Mouse (Mus musculus) embryonic facial prominence, embryonic 11.5 days (tissue): ENCODE data around the gene Haus4. TPM values are rescaled to one million over a fixed set of nuclear protein-coding genes. Genes with fewer than 3 reads are reported as not detected.

ENCODE experiments used
- ATAC-seq: fragments of 200-750 bp; cut with Nextera tagmentation; replicated peaks from 2 replicates; pipeline ENCODE4 v1.8.0; 2017; ENCODE audit warnings: low read depth; ENCODE audit not compliant: insufficient number of reproducible peaks, low FRiP score, low TSS enrichment
- DNase-seq: peaks from one replicate; pipeline ENCODE4 v3.0.0-alpha.2; 2015; ENCODE audit warnings: low spot score
- H3K27ac ChIP-seq: fragments of 300-500 bp; sonication (generic); replicated peaks from 2 replicates; pipeline ENCODE4 v1.5.1; 2014; ENCODE audit warnings: mild to moderate bottlenecking, low read depth, low read length, control low read depth
- H3K27me3 ChIP-seq: fragments of 300-500 bp; sonication (generic); 2 replicates; pipeline ENCODE4 v1.6.1; 2014; ENCODE audit warnings: mild to moderate bottlenecking, low read length, moderate library complexity, mixed read lengths; ENCODE audit not compliant: control insufficient read depth, insufficient read depth
- H3K36me3 ChIP-seq: fragments of 300-500 bp; sonication (generic); replicated peaks from 2 replicates; pipeline ENCODE4 v1.6.1; 2014; ENCODE audit warnings: low read depth, mild to moderate bottlenecking, low read length, moderate library complexity, mixed read lengths; ENCODE audit not compliant: control insufficient read depth, insufficient read depth
- H3K4me1 ChIP-seq: fragments of 300-500 bp; sonication (generic); 2 replicates; pipeline ENCODE4 v1.6.1; 2014; ENCODE audit warnings: low read length, mixed read lengths; ENCODE audit not compliant: control insufficient read depth, insufficient read depth
- H3K4me2 ChIP-seq: fragments of 300-500 bp; sonication (generic); 2 replicates; pipeline ENCODE4 v1.6.1; 2014; ENCODE audit warnings: low read depth, mild to moderate bottlenecking, control low read depth, low read length, moderate library complexity
- H3K4me3 ChIP-seq: fragments of 300-500 bp; sonication (generic); 2 replicates; pipeline ENCODE4 v1.5.1; 2014; ENCODE audit warnings: low read depth, low read length, control low read depth
- H3K9ac ChIP-seq: fragments of 300-500 bp; sonication (generic); replicated peaks from 2 replicates; pipeline ENCODE4 v1.6.1; 2014; ENCODE audit warnings: mild to moderate bottlenecking, control low read depth, low read length
- H3K9me3 ChIP-seq: fragments of 300-500 bp; sonication (generic); replicated peaks from 2 replicates; pipeline ENCODE4 v1.6.1; 2016; ENCODE audit warnings: mild to moderate bottlenecking, low read length, inconsistent platforms, mixed read lengths; ENCODE audit not compliant: control insufficient read depth
- WGBS: fragments of 180-500 bp; shearing (Covaris S2); extraction: QIAGEN DNeasy Blood & Tissue Kit; methylation state at CpG from one replicate; pipeline ENCODE4 v1.1.7; 2014; 5-methylcytosine and 5-hydroxymethylcytosine counted together
- polyA plus RNA-seq: library from polyadenylated mRNA; unstranded; fragments of >200 nt; fragmentation: Nextera tagmentation; extraction: Ambion mirVana; gene quantifications from 2 replicates; pipeline ENCODE4 v1.2.1, GENCODE M21; 2014

Gene Haus4
- polyA plus RNA-seq, 1 experiment from 2014 or later = 43.4 TPM

DNA sequence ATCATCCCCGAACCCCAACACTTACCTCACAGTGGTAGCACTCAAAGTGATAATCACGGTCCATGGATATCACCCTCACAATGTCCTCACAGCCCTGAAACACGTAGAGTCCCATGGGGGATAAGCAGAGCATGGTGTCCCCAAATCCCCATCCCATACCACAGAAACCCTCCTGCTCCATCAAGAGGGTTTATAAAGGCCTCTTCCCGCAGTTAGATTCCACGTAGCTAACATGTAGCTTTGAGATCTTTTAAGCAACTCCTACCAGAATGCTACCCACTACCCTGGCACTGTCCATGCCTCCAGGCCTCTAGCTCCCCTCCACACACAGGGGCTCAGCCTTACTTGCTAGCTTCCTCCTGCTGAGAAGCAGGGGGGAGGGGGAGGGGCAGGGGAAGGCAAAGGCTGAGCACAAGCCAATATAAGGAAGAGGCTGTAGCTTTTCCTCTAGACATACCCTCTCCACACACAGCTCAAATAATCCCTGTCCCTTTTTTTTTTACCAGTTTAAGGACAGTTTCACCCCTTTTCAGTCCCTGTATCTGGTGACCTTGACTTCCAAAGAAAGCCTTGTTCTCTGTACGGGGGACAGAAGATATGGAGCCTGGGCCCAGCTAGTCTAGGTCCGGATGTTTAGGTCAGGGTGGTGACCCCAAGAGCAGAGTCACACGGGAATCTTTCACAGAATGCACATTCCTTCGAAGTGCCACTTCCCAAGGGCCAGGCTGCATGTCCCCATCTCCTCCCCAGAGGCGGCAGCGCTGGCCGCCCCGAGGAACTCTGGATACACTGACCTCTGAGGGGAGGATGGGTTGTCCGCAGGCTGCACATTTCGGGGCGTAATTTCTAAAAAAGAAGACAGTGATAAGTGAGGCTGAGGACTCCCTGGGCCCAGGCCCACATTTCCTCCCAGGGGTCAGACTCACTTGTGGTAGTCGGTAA is 15.3 kb upstream of the Haus4 start:
- H3K9me3 ChIP-seq = no peaks in the 10 kb centered on the region
- peak overlapping the region; percentile 10; the same call in 1 of the 2 replicates for H3K4me2 ChIP-seq
- H3K4me1 ChIP-seq = peaks cover 16% of the 10 kb centered on the region
- no peaks in the 10 kb centered on the region for H3K27me3 ChIP-seq
- no peak overlapping the region for H3K4me3 ChIP-seq
- 46% methylated on average over 17 of the region's 17 CpGs for WGBS
- DNase-seq (no peak), ATAC-seq (no peak; the same call in 1 of the 2 replicates)
- H3K9ac ChIP-seq = no peak overlapping the region
- no peak overlapping the region for H3K27ac ChIP-seq
- peaks cover 13% of the 10 kb centered on the region for H3K36me3 ChIP-seq

DNA sequence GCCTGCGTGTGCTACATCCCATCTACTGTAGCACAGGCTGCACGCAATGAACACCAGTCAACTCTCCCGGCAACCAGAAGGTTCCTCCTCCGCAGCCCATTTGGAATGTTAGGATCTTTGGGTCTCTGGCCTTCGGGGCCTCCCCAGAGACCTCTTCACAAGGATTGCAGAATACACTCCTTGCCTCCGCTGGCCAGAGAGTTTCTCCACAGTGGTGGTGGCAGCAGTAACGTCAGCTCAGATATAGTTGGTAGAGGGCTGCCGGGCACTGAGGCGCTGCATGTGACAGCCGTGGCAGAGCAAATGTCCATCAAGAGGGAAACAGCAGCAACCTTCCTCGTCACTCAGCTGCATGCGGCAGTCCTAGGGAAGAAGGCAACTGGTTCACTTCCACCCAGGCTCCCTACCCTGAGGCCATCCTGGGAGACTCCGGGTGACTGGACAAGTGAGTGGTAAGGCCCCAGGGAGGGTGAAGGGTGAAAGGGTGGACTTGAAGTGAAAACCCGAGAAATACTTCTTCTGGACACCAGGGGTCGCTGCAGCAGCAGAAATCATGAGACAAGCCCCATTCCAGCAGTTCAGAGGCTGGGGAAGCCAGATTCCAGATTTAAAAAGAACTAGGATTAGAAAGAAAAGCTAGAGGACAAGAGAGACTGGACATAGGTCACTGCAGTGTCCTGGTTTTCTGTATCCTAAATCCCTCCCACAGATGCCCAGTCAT is 14.4 kb upstream of the Haus4 start:
- 73% methylated on average over 15 of the region's 15 CpGs for whole genome bisulfite sequencing
- no peak for ATAC-seq
- peaks cover 13% of the 10 kb centered on the region for H3K36me3 ChIP-seq

DNA sequence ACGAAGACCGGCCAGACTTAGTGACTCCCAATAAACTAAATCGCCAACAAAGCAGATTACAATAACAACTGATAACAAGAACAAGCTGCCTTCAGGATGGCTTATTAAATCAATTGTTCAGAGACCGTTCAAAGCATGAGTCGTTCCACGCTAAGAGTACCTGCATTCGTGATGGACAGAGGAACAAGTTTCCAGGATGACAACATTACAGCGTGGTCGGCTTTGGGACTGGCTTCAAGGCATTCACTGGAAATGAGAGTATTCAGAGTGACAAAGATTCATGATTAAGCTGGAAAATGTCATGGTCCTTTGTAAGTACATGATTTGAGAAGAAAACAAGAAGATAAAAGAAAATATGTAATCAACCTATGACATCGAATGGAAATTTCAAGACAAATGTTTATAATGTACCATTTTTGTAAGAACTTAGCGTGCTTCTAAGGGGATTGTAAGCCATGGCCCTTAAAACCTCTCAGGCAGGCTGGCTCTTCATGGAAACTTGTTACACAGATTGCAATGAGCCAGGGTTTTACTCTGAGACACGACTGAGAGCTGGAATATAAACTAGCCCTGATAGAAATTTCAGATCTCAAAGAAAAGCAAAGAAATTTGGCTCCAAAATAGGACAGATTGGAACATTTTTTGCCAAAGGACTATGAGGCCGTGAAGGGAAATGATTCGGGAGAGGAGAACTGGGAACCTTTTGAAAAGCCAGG is 6.3 kb upstream of the Haus4 start:
- Histone ChIP-seq H3K9me3 (no peaks in the 10 kb centered on the region), H3K9ac (no peak overlapping the region), H3K4me1 (no peaks in the 10 kb centered on the region), H3K27me3 (no peaks in the 10 kb centered on the region), H3K4me2 (no peak overlapping the region), H3K27ac (no peak overlapping the region), H3K4me3 (no peak overlapping the region), H3K36me3 (no peaks in the 10 kb centered on the region)
- ATAC-seq (no peak), DNase-seq (no peak)
- 86% methylated on average over 14 of the region's 14 CpGs for WGBS

More for the DNA sequence above, 14.4 kb upstream of the Haus4 start:
- Histone ChIP-seq H3K9me3 (no peaks in the 10 kb centered on the region), H3K9ac (no peak overlapping the region), H3K27ac (no peak overlapping the region), H3K4me2 (no peak overlapping the region), H3K27me3 (no peaks in the 10 kb centered on the region), H3K4me3 (no peak overlapping the region), H3K4me1 (peaks cover 9% of the 10 kb centered on the region)
- DNase-seq = peak; percentile 83

DNA sequence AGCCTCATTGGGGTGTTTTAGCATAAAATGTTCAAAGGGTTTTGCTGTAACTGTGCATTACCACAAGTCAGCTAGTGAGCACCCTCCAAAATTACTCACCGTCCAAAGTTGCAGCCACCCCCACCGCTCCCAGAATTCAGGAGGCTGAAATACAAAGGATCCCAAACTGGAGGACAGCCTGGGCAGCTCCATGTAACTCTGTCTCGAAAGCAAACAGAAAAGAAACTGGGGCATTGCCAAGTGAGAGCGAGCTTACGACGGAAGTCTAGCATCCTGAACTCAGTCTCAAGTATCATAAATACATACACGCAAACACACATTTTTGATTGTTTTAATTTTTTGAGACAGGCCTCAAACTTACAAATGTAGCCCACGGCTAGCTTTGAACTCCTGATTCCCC is 2.9 kb upstream of the Haus4 start:
- DNase-seq = no peak
- Histone ChIP-seq H3K4me1 (no peaks in the 10 kb centered on the region), H3K4me3 (no peak overlapping the region), H3K9me3 (no peaks in the 10 kb centered on the region), H3K9ac (no peak overlapping the region), H3K27ac (no peak overlapping the region), H3K36me3 (no peaks in the 10 kb centered on the region), H3K27me3 (no peaks in the 10 kb centered on the region), H3K4me2 (no peak overlapping the region)
- WGBS = 90% methylated on average over 8 of the region's 8 CpGs
- ATAC-seq = no peak

DNA sequence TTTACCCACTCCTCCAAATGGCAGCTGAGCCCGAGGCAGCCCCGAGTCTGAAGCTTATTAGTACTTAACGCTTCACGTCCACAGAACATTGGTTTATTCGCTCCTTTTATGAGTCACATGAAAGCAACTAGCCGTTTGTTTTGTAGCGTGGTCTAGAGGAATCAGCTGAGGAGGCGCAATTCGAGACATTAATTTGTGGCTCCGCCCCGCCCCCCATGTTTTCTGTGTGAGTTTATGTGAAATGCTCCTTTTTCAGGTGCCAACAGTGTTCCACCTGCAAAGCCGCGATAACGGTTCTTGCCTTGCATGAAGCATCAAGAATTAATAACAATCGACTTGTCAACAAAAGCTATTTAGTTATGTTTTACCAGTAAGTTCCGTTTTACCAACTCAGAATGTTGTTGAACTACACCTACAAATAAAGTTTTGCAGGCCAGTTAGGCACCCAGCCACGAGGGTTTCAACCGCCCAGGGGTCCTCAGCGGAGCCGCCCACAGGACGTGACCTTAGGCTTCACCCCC is 902 bp downstream of the Haus4 start:
- Histone ChIP-seq H3K36me3 (peaks cover 3% of the 10 kb centered on the region), H3K4me2 (peak overlapping the region; percentile 88), H3K27me3 (no peaks in the 10 kb centered on the region), H3K9me3 (no peaks in the 10 kb centered on the region), H3K4me3 (peak overlapping the region; percentile 53), H3K27ac (peak overlapping the region; percentile 84), H3K9ac (peak overlapping the region; percentile 85), H3K4me1 (no peaks in the 10 kb centered on the region)
- peak; percentile 73 for DNase-seq
- no peak for ATAC-seq
- WGBS = 7% methylated on average over 21 of the region's 21 CpGs

DNA sequence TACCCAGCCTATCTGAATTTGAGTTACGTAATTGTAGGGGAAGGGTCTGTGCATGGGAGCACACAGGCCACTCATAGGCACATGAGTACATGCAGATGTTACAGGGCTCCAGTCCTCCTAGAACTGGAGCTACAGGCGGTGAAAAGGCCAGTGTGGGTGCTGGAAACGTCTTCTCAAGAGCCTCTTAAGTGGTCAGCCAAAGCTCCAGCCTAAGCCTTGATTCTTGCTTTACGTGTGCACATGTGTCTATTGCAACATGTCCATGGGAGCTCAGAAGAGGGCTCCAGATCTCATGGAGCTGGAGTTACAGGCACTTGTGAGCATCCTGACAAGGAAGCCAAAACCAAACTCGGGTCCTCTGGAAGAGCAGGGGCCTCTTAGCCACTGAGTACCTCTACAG is 9.7 kb downstream of the Haus4 start:
- 90% methylated on average over 5 of the region's 5 CpGs for WGBS
- peaks cover 3% of the 10 kb centered on the region for H3K36me3 ChIP-seq
- no peak for ATAC-seq

DNA sequence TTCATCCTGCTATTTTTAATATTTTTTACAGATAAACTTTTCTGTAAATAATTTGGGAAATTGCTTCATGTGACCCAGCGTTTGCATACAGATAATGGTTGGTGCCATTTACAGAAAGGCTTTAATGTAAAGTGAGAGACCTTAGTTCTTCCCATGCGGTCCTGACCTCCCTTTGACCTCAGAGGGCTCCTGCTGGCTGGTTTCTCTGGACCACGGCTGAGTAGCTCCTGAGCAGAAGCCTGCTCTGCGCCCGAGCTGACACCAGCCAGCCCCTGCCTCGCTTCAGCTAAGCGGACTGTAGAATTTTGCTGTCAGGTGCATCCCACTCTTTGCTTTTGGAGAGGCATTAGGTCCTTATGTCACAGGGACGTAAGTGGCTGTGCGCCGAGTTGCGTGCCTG is 13.6 kb downstream of the Haus4 start:
- WGBS = 68% methylated on average over 11 of the region's 11 CpGs
- H3K36me3 ChIP-seq = no peaks in the 10 kb centered on the region; the same call in 1 of the 2 replicates
- H3K4me2 ChIP-seq = no peak overlapping the region
- no peak overlapping the region for H3K9ac ChIP-seq
- no peaks in the 10 kb centered on the region for H3K27me3 ChIP-seq
- ATAC-seq (no peak), DNase-seq (no peak)
- H3K4me3 ChIP-seq = no peak overlapping the region
- no peaks in the 10 kb centered on the region for H3K4me1 ChIP-seq
- no peak overlapping the region for H3K27ac ChIP-seq
- H3K9me3 ChIP-seq = no peaks in the 10 kb centered on the region

More for the DNA sequence above, 9.7 kb downstream of the Haus4 start:
- Histone ChIP-seq H3K9ac (no peak overlapping the region), H3K27ac (no peak overlapping the region), H3K27me3 (no peaks in the 10 kb centered on the region), H3K4me1 (no peaks in the 10 kb centered on the region), H3K4me2 (no peak overlapping the region), H3K9me3 (no peaks in the 10 kb centered on the region), H3K4me3 (no peak overlapping the region)
- no peak for DNase-seq
